Mouse (Mus musculus): ENCODE results near the gene Oasl1. TPM values are rescaled to one million over a fixed set of nuclear protein-coding genes. Genes with fewer than 3 reads are reported as not detected.

Gene Oasl1
- polyA plus RNA-seq, 1 experiment, result 13.5 TPM

- TF ChIP-seq POLR2A (IDR thresholded peaks at IDR 0.05; ENCODE audit: borderline replicate concordance, control insufficient read depth, low read depth, low read length) (no peak), CTCF (IDR thresholded peaks at IDR 0.05; ENCODE audit: control insufficient read depth, insufficient read depth, low read length) (no peak)
- H3K4me3 ChIP-seq (replicated peaks; ENCODE audit: control insufficient read depth, low read depth, low read length), result no peak overlapping the region
- H3K27ac ChIP-seq (ENCODE audit: control insufficient read depth, insufficient read depth, low read depth, low read length, poor library complexity), result no peak overlapping the region
- H3K4me1 ChIP-seq (ENCODE audit: control insufficient read depth, insufficient read depth, low read length), result no peaks in the 10 kb centered on the region
- WGBS, result 31% methylated on average over 14 of the region's 14 CpGs
Observed at GRCm38 (mm10) chr5:114967523-114968268, 44.7 kb downstream of the Oasl1 start.

- Histone ChIP-seq H3K27ac (ENCODE audit: control insufficient read depth, insufficient read depth, low read depth, low read length, poor library complexity) (no peak overlapping the region), H3K4me1 (ENCODE audit: control insufficient read depth, insufficient read depth, low read length) (no peaks in the 10 kb centered on the region), H3K4me3 (replicated peaks; ENCODE audit: control insufficient read depth, low read depth, low read length) (no peak overlapping the region)
- 49% methylated on average over 7 of the region's 7 CpGs for WGBS
- TF ChIP-seq CTCF (IDR thresholded peaks at IDR 0.05; ENCODE audit: control insufficient read depth, insufficient read depth, low read length) (no peak), POLR2A (IDR thresholded peaks at IDR 0.05; ENCODE audit: borderline replicate concordance, control insufficient read depth, low read depth, low read length) (no peak)
Observed at GRCm38 (mm10) chr5:114968651-114969050, 45.6 kb downstream of the Oasl1 start.

- TF ChIP-seq CTCF (IDR thresholded peaks at IDR 0.05; ENCODE audit: control insufficient read depth, insufficient read depth, low read length), result no peak
- no peak for TF ChIP-seq POLR2A (IDR thresholded peaks at IDR 0.05; ENCODE audit: borderline replicate concordance, control insufficient read depth, low read depth, low read length)
- H3K4me1 ChIP-seq (ENCODE audit: control insufficient read depth, insufficient read depth, low read length), result no peaks in the 10 kb centered on the region
- 33% methylated on average over 4 of the region's 4 CpGs for WGBS
- H3K27ac ChIP-seq (ENCODE audit: control insufficient read depth, insufficient read depth, low read depth, low read length, poor library complexity), result no peak overlapping the region
- H3K4me3 ChIP-seq (replicated peaks; ENCODE audit: control insufficient read depth, low read depth, low read length), result no peak overlapping the region
Observed at GRCm38 (mm10) chr5:114969064-114969463, 46.0 kb downstream of the Oasl1 start.

GRCm38 (mm10) chr5:114969609-114970215 lies 46.7 kb downstream of the Oasl1 start:
- 80% methylated on average over 13 of the region's 13 CpGs for WGBS
- no peak overlapping the region for H3K4me3 ChIP-seq (replicated peaks; ENCODE audit: control insufficient read depth, low read depth, low read length)
- no peaks in the 10 kb centered on the region for H3K4me1 ChIP-seq (ENCODE audit: control insufficient read depth, insufficient read depth, low read length)
- TF ChIP-seq CTCF (IDR thresholded peaks at IDR 0.05; ENCODE audit: control insufficient read depth, insufficient read depth, low read length) (no peak), POLR2A (IDR thresholded peaks at IDR 0.05; ENCODE audit: borderline replicate concordance, control insufficient read depth, low read depth, low read length) (no peak)
- no peak overlapping the region for H3K27ac ChIP-seq (ENCODE audit: control insufficient read depth, insufficient read depth, low read depth, low read length, poor library complexity)

DNA sequence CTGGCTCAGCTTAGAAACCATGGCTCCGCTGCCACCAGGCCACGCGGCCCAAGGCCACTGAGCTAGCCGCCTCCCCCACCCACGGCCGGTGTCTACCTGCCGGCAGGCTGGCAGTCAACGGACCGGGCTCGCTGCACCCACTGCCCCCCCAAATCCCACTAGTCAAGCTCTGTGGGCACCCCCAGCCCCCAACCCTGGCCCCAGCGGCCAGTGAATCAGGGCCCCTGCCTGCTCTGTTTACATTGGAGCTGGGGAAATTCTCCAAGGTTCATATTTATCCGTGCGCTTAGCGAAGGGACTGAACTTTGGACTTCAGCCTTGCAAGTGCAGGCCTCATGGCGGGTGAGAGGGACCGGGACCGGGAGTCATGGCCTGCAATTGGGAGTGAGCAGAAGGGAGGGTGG lies 47.8 kb downstream of the Oasl1 start, which contains the start of gene Hnf1a:
Hnf1a (minus strand) TSS at position 271 of the 404 bp plus-strand sequence.
- H3K4me3 ChIP-seq (replicated peaks; ENCODE audit: control insufficient read depth, low read depth, low read length), result no peak within 1 kb of the TSS
- 94% methylated on average over 17 of the region's 17 CpGs for WGBS
- H3K4me1 ChIP-seq (ENCODE audit: control insufficient read depth, insufficient read depth, low read length), result no peaks in the 10 kb centered on the region
- no peak for TF ChIP-seq CTCF (IDR thresholded peaks at IDR 0.05; ENCODE audit: control insufficient read depth, insufficient read depth, low read length)
- H3K27ac ChIP-seq (ENCODE audit: control insufficient read depth, insufficient read depth, low read depth, low read length, poor library complexity), result no peak within 1 kb of the TSS

- Histone ChIP-seq H3K27ac (ENCODE audit: control insufficient read depth, insufficient read depth, low read depth, low read length, poor library complexity) (no peak overlapping the region), H3K4me1 (ENCODE audit: control insufficient read depth, insufficient read depth, low read length) (no peaks in the 10 kb centered on the region), H3K4me3 (replicated peaks; ENCODE audit: control insufficient read depth, low read depth, low read length) (no peak overlapping the region)
- 83% methylated on average over 9 of the region's 9 CpGs for WGBS
- no peak for TF ChIP-seq CTCF (IDR thresholded peaks at IDR 0.05; ENCODE audit: control insufficient read depth, insufficient read depth, low read length)
- TF ChIP-seq POLR2A (IDR thresholded peaks at IDR 0.05; ENCODE audit: borderline replicate concordance, control insufficient read depth, low read depth, low read length), result no peak
Observed at GRCm38 (mm10) chr5:114972201-114972600, 49.2 kb downstream of the Oasl1 start.

- no peak for TF ChIP-seq CTCF (IDR thresholded peaks at IDR 0.05; ENCODE audit: control insufficient read depth, insufficient read depth, low read length)
- TF ChIP-seq POLR2A (IDR thresholded peaks at IDR 0.05; ENCODE audit: borderline replicate concordance, control insufficient read depth, low read depth, low read length), result no peak
- WGBS, result 69% methylated on average over 8 of the region's 8 CpGs
- H3K27ac ChIP-seq (ENCODE audit: control insufficient read depth, insufficient read depth, low read depth, low read length, poor library complexity), result no peak overlapping the region
Observed at GRCm38 (mm10) chr5:114973131-114973530, 50.1 kb downstream of the Oasl1 start.

DNA sequence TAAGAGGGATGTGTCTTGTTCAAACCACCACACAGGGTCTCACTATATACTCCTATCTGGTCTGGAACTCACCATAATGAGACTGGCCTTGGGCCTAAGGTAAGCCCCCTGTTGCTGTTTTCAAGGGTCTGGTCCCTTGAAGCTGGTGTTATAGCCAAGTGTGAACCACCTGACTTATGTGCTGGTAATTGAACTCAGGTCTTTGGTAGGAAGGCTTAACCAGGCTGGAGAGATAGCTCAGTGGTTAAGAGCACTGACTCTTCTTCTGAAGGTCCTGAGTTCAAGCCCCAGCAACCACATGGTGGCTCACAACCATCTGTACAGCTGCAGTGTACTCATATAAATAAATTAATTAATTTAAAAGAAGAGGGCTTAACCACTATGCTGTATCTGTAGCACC lies 53.9 kb downstream of the Oasl1 start:
- TF ChIP-seq POLR2A (IDR thresholded peaks at IDR 0.05; ENCODE audit: borderline replicate concordance, control insufficient read depth, low read depth, low read length), result no peak
- no peak for TF ChIP-seq CTCF (IDR thresholded peaks at IDR 0.05; ENCODE audit: control insufficient read depth, insufficient read depth, low read length)
- Histone ChIP-seq H3K27ac (ENCODE audit: control insufficient read depth, insufficient read depth, low read depth, low read length, poor library complexity) (no peak overlapping the region), H3K4me1 (ENCODE audit: control insufficient read depth, insufficient read depth, low read length) (no peaks in the 10 kb centered on the region), H3K4me3 (replicated peaks; ENCODE audit: control insufficient read depth, low read depth, low read length) (no peak overlapping the region)

More at GRCm38 (mm10) chr5:114973131-114973530, 50.1 kb downstream of the Oasl1 start:
- H3K4me1 ChIP-seq (ENCODE audit: control insufficient read depth, insufficient read depth, low read length), result no peaks in the 10 kb centered on the region
- no peak overlapping the region for H3K4me3 ChIP-seq (replicated peaks; ENCODE audit: control insufficient read depth, low read depth, low read length)

Data from bone marrow, adult 2 months (tissue).